Mouse (Mus musculus) heart, embryonic 16.5 days (tissue): ENCODE results near the gene Hps1. TPM values are rescaled to one million over a fixed set of nuclear protein-coding genes. Genes with fewer than 3 reads are reported as not detected.

ENCODE experiments used
- ATAC-seq: fragments of 200-750 bp; cut with Nextera tagmentation; replicated peaks from 2 replicates; pipeline ENCODE4 v1.8.0; 2017; ENCODE audit warnings: moderate number of reproducible peaks; ENCODE audit not compliant: insufficient read depth, low FRiP score; ENCODE audit errors: extremely low read depth
- H3K27ac ChIP-seq: fragments of 300-500 bp; sonication (generic); 2 replicates; pipeline ENCODE4 v1.5.1; 2014; ENCODE audit warnings: mild to moderate bottlenecking, low read length, control low read depth, moderate library complexity
- H3K27me3 ChIP-seq: fragments of 300-500 bp; sonication (generic); 2 replicates; pipeline ENCODE4 v1.6.1; 2014; ENCODE audit warnings: low read length, mixed read lengths; ENCODE audit not compliant: control insufficient read depth, insufficient read depth
- H3K36me3 ChIP-seq: fragments of 300-500 bp; sonication (generic); 2 replicates; pipeline ENCODE4 v1.6.1; 2014; ENCODE audit not compliant: control insufficient read depth, insufficient read depth
- H3K4me1 ChIP-seq: fragments of 300-500 bp; sonication (generic); 2 replicates; pipeline ENCODE4 v1.6.1; 2014; ENCODE audit warnings: low read length, mixed read lengths; ENCODE audit not compliant: control insufficient read depth, insufficient read depth
- H3K4me2 ChIP-seq: fragments of 300-500 bp; sonication (generic); 2 replicates; pipeline ENCODE4 v1.6.1; 2014; ENCODE audit warnings: low read depth, mild to moderate bottlenecking, control low read depth, low read length
- H3K4me3 ChIP-seq: fragments of 300-500 bp; sonication (generic); 2 replicates; pipeline ENCODE4 v1.5.1; 2014; ENCODE audit warnings: mild to moderate bottlenecking, control low read depth, low read length
- H3K9ac ChIP-seq: fragments of 300-500 bp; sonication (generic); 2 replicates; pipeline ENCODE4 v1.6.1; 2014; ENCODE audit warnings: low read length, control low read depth
- H3K9me3 ChIP-seq: fragments of 300-500 bp; sonication (generic); replicated peaks from 2 replicates; pipeline ENCODE4 v1.6.1; 2016; ENCODE audit warnings: low read length; ENCODE audit not compliant: control insufficient read depth
- WGBS: fragments of 180-500 bp; shearing (Covaris S2); extraction: QIAGEN DNeasy Blood & Tissue Kit; methylation state at CpG from one replicate; pipeline ENCODE4 v1.1.7; 2014; 5-methylcytosine and 5-hydroxymethylcytosine counted together
- polyA plus RNA-seq: library from polyadenylated mRNA; unstranded; fragments of >200 nt; fragmentation: Nextera tagmentation; extraction: Ambion mirVana; gene quantifications from 2 replicates; pipeline ENCODE4 v1.2.1, GENCODE M21; 2015

Hps1 gene
- polyA plus RNA-seq: 6.7 and 6.8 TPM in 2 replicates

- Histone ChIP-seq H3K4me2 (peak within 1 kb of the TSS; percentile 89), H3K9ac (peak within 1 kb of the TSS; percentile 83), H3K27ac (peak within 1 kb of the TSS; percentile 76), H3K9me3 (no peaks in the 10 kb centered on the region), H3K4me3 (peak within 1 kb of the TSS; percentile 72), H3K4me1 (no peaks in the 10 kb centered on the region), H3K27me3 (no peaks in the 10 kb centered on the region), H3K36me3 (no peaks in the 10 kb centered on the region)
- ATAC-seq: peak; percentile 96
- WGBS: under 1% methylated on average over 43 of the region's 43 CpGs
Measured at GRCm38 (mm10) chr19:42779531-42780155, at the start of gene Hps1. TSS of gene Hps1 (minus strand) at chr19:42779978.

GRCm38 (mm10) chr19:42829196-42829595 lies 49.4 kb upstream of the Hps1 start:
- no peak overlapping the region for H3K4me3 ChIP-seq
- H3K9me3 ChIP-seq: 0 out of 2 replicates have a peak, but pooled peaks cover 3% of the 10 kb centered on the region
- H3K27ac ChIP-seq: no peak overlapping the region
- H3K36me3 ChIP-seq: no peaks in the 10 kb centered on the region
- 26% methylated on average over 4 of the region's 4 CpGs for WGBS
- no peak for ATAC-seq
- no peak overlapping the region for H3K9ac ChIP-seq
- H3K4me2 ChIP-seq: no peak overlapping the region
- no peaks in the 10 kb centered on the region for H3K27me3 ChIP-seq
- H3K4me1 ChIP-seq: peaks cover 4% of the 10 kb centered on the region; the same call in 1 of the 2 replicates

GRCm38 (mm10) chr19:42827843-42828242 lies 48.1 kb upstream of the Hps1 start:
- WGBS: 82% methylated on average over 3 of the region's 3 CpGs
- ATAC-seq: no peak

GRCm38 (mm10) chr19:42820109-42820508 lies 40.3 kb upstream of the Hps1 start:
- Histone ChIP-seq H3K4me2 (no peak overlapping the region), H3K4me1 (no peaks in the 10 kb centered on the region), H3K9ac (no peak overlapping the region), H3K9me3 (no peaks in the 10 kb centered on the region), H3K4me3 (no peak overlapping the region), H3K27ac (no peak overlapping the region), H3K36me3 (no peaks in the 10 kb centered on the region), H3K27me3 (no peaks in the 10 kb centered on the region)
- no peak for ATAC-seq
- 83% methylated on average over 5 of the region's 5 CpGs for WGBS

More at GRCm38 (mm10) chr19:42827843-42828242, 48.1 kb upstream of the Hps1 start:
- Histone ChIP-seq H3K4me2 (no peak overlapping the region), H3K4me1 (peaks cover 4% of the 10 kb centered on the region; the same call in 1 of the 2 replicates), H3K9me3 (0 out of 2 replicates have a peak, but pooled peaks cover 3% of the 10 kb centered on the region), H3K27me3 (no peaks in the 10 kb centered on the region), H3K9ac (no peak overlapping the region), H3K4me3 (no peak overlapping the region), H3K27ac (no peak overlapping the region), H3K36me3 (no peaks in the 10 kb centered on the region)

- Histone ChIP-seq H3K27ac (no peak overlapping the region), H3K9ac (no peak overlapping the region), H3K27me3 (no peaks in the 10 kb centered on the region), H3K4me2 (no peak overlapping the region), H3K9me3 (no peaks in the 10 kb centered on the region), H3K4me1 (no peaks in the 10 kb centered on the region), H3K36me3 (no peaks in the 10 kb centered on the region), H3K4me3 (no peak overlapping the region)
- WGBS: 71% methylated on average over 2 of the region's 2 CpGs
- no peak for ATAC-seq
Measured at GRCm38 (mm10) chr19:42817761-42818160, 38.0 kb upstream of the Hps1 start.

- WGBS: 89% methylated on average over 2 of the region's 2 CpGs
- no peaks in the 10 kb centered on the region for H3K9me3 ChIP-seq
- no peak overlapping the region for H3K4me2 ChIP-seq
- H3K4me3 ChIP-seq: no peak overlapping the region
- H3K36me3 ChIP-seq: no peaks in the 10 kb centered on the region
- no peaks in the 10 kb centered on the region for H3K27me3 ChIP-seq
- no peak overlapping the region for H3K27ac ChIP-seq
- no peaks in the 10 kb centered on the region for H3K4me1 ChIP-seq
- no peak overlapping the region for H3K9ac ChIP-seq
- ATAC-seq: no peak
Measured at GRCm38 (mm10) chr19:42816261-42816660, 36.5 kb upstream of the Hps1 start.

- H3K9ac ChIP-seq: no peak overlapping the region
- WGBS: 62% methylated on average over 5 of the region's 5 CpGs
- no peak overlapping the region for H3K4me3 ChIP-seq
- H3K9me3 ChIP-seq: no peaks in the 10 kb centered on the region
- ATAC-seq: no peak
- H3K4me1 ChIP-seq: no peaks in the 10 kb centered on the region
- H3K36me3 ChIP-seq: no peaks in the 10 kb centered on the region
- no peak overlapping the region for H3K4me2 ChIP-seq
- no peaks in the 10 kb centered on the region for H3K27me3 ChIP-seq
- H3K27ac ChIP-seq: no peak overlapping the region
Measured at GRCm38 (mm10) chr19:42810140-42810539, 30.4 kb upstream of the Hps1 start.

- Histone ChIP-seq H3K27ac (no peak overlapping the region), H3K36me3 (no peaks in the 10 kb centered on the region), H3K4me2 (no peak overlapping the region), H3K9me3 (no peaks in the 10 kb centered on the region), H3K9ac (no peak overlapping the region), H3K4me3 (no peak overlapping the region), H3K4me1 (no peaks in the 10 kb centered on the region), H3K27me3 (no peaks in the 10 kb centered on the region)
- 75% methylated on average over 10 of the region's 10 CpGs for WGBS
- no peak for ATAC-seq
Measured at GRCm38 (mm10) chr19:42809491-42809890, 29.7 kb upstream of the Hps1 start.

- H3K4me3 ChIP-seq: no peak overlapping the region
- WGBS: 62% methylated on average over 2 of the region's 2 CpGs
- H3K9ac ChIP-seq: no peak overlapping the region
- no peak overlapping the region for H3K4me2 ChIP-seq
- no peaks in the 10 kb centered on the region for H3K36me3 ChIP-seq
- H3K27ac ChIP-seq: no peak overlapping the region
- ATAC-seq: no peak
- H3K4me1 ChIP-seq: peaks cover 7% of the 10 kb centered on the region; the same call in 1 of the 2 replicates
- no peaks in the 10 kb centered on the region for H3K9me3 ChIP-seq
- H3K27me3 ChIP-seq: peaks cover 11% of the 10 kb centered on the region
Measured at GRCm38 (mm10) chr19:42797866-42798265, 18.1 kb upstream of the Hps1 start.
